Mouse (Mus musculus): ENCODE data around the gene Irs1. TPM values are rescaled to one million over a fixed set of nuclear protein-coding genes. Genes with fewer than 3 reads are reported as not detected.

The Irs1 gene
- polyA plus RNA-seq, 1 experiment from 2014 or later, result 8.5 TPM

- Histone ChIP-seq H3K9ac (no peak overlapping the region), H3K4me2 (no peak overlapping the region), H3K36me3 (no peaks in the 10 kb centered on the region), H3K9me3 (no peaks in the 10 kb centered on the region), H3K4me3 (no peak overlapping the region), H3K27ac (no peak overlapping the region), H3K4me1 (replicated peaks) (peaks cover 16% of the 10 kb centered on the region), H3K27me3 (no peaks in the 10 kb centered on the region)
- WGBS, result 97% methylated on average over 5 of the region's 5 CpGs
- ATAC-seq (ENCODE audit: low FRiP score), result no peak
Measured at GRCm38 (mm10) chr1:82261638-82262037, 29.6 kb downstream of the Irs1 start.

GRCm38 (mm10) chr1:82261053-82261618, 30.1 kb downstream of the Irs1 start:
- Histone ChIP-seq H3K4me1 (replicated peaks) (peaks cover 16% of the 10 kb centered on the region), H3K9me3 (no peaks in the 10 kb centered on the region), H3K27ac (no peak overlapping the region), H3K27me3 (no peaks in the 10 kb centered on the region), H3K9ac (no peak overlapping the region), H3K4me3 (no peak overlapping the region), H3K4me2 (no peak overlapping the region), H3K36me3 (no peaks in the 10 kb centered on the region)
- no peak for ATAC-seq (ENCODE audit: low FRiP score)
- WGBS, result 63% methylated on average over 9 of the region's 9 CpGs

- Histone ChIP-seq H3K27me3 (no peaks in the 10 kb centered on the region), H3K9me3 (no peaks in the 10 kb centered on the region), H3K27ac (no peak overlapping the region), H3K9ac (no peak overlapping the region), H3K4me2 (no peak overlapping the region), H3K36me3 (no peaks in the 10 kb centered on the region), H3K4me3 (no peak overlapping the region), H3K4me1 (replicated peaks) (peaks cover 16% of the 10 kb centered on the region)
- WGBS, result 60% methylated on average over 3 of the region's 3 CpGs
- ATAC-seq (ENCODE audit: low FRiP score), result no peak
Measured at GRCm38 (mm10) chr1:82260055-82260454, 31.2 kb downstream of the Irs1 start.

DNA sequence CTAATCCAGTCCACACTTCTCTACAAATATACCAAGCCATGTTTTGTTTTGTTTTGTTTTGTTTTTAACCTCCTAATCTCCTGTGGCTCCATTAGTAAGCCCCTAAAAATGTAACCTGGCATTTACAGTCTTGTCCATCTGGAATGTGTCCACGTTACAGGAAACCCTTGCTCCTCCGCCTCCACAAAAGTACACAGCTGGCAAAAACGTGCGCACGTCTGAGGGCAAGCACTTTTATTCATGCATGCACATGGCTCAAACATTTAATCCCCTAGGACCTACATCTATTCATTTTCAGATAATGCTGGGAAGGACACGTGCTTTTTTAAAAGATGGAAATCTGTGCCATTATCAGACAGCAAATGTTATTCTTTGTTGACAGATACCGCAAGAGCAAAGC, 32.9 kb downstream of the Irs1 start:
- 37% methylated on average over 7 of the region's 7 CpGs for WGBS
- Histone ChIP-seq H3K4me3 (no peak overlapping the region), H3K36me3 (no peaks in the 10 kb centered on the region), H3K4me1 (replicated peaks) (peaks cover 16% of the 10 kb centered on the region), H3K9ac (no peak overlapping the region), H3K4me2 (no peak overlapping the region), H3K27ac (no peak overlapping the region), H3K9me3 (no peaks in the 10 kb centered on the region), H3K27me3 (no peaks in the 10 kb centered on the region)
- no peak for ATAC-seq (ENCODE audit: low FRiP score)

DNA sequence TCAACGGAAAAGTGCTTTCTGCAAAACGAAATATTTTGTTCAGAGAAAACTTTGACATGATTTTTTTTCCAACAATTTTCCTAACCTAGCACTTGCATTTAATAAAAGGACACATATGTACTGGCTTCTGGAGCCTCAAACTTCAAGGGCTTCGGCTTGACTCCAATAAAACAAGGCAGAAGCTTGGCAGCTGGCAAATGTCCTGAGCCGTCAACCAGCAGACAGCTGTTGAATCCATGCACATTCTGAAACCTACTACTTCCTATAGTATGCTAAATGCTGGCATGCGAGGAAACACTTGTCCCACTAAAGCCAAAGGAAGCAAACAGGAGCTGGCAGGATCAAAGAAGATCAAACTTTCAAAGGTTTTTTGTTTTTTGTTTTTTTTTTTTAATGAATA, 33.8 kb downstream of the Irs1 start:
- H3K27ac ChIP-seq, result no peak overlapping the region
- H3K9ac ChIP-seq, result no peak overlapping the region
- no peak for ATAC-seq (ENCODE audit: low FRiP score)
- no peaks in the 10 kb centered on the region for H3K9me3 ChIP-seq
- H3K36me3 ChIP-seq, result no peaks in the 10 kb centered on the region
- peaks cover 16% of the 10 kb centered on the region for H3K4me1 ChIP-seq (replicated peaks)
- no peak overlapping the region for H3K4me2 ChIP-seq
- WGBS, result 73% methylated on average over 5 of the region's 5 CpGs
- no peaks in the 10 kb centered on the region for H3K27me3 ChIP-seq
- no peak overlapping the region for H3K4me3 ChIP-seq

DNA sequence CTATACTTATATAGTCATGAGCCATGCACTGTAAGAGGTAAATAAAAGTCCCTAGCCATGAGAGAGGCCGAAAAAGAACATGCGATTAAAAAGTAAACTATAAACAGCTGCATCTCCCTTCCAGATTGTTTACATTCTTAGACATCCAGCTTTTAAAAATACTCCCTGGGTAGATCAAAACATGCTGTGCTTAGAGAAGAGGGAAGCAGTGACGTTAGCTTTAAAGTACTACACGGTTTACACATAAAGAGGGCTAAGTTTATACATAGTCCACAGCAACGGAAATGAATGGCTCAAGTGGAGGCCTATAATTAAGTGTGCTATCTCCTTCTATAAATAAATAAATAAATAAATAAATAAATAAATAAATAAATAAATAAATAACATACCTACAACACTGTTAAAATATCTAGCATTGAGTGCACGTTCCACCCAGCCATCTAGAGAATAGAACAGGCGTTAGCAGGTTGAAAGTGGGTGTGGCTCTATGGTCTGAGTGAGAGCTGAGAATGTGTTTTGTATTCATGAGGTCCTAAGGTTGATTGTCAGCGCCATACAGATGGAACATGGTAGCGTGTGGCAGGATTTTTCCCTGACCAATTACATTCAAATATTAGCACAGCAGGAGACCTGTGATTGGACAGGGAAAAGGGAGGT, 37.3 kb downstream of the Irs1 start:
- H3K4me1 ChIP-seq (replicated peaks), result 0 out of 2 replicates have a peak, but pooled peaks cover 7% of the 10 kb centered on the region
- no peaks in the 10 kb centered on the region for H3K27me3 ChIP-seq
- no peaks in the 10 kb centered on the region for H3K9me3 ChIP-seq
- ATAC-seq (ENCODE audit: low FRiP score), result no peak
- no peak overlapping the region for H3K9ac ChIP-seq
- no peak overlapping the region for H3K4me2 ChIP-seq
- H3K36me3 ChIP-seq, result no peaks in the 10 kb centered on the region
- WGBS, result 75% methylated on average over 9 of the region's 9 CpGs
- no peak overlapping the region for H3K27ac ChIP-seq
- no peak overlapping the region for H3K4me3 ChIP-seq

DNA sequence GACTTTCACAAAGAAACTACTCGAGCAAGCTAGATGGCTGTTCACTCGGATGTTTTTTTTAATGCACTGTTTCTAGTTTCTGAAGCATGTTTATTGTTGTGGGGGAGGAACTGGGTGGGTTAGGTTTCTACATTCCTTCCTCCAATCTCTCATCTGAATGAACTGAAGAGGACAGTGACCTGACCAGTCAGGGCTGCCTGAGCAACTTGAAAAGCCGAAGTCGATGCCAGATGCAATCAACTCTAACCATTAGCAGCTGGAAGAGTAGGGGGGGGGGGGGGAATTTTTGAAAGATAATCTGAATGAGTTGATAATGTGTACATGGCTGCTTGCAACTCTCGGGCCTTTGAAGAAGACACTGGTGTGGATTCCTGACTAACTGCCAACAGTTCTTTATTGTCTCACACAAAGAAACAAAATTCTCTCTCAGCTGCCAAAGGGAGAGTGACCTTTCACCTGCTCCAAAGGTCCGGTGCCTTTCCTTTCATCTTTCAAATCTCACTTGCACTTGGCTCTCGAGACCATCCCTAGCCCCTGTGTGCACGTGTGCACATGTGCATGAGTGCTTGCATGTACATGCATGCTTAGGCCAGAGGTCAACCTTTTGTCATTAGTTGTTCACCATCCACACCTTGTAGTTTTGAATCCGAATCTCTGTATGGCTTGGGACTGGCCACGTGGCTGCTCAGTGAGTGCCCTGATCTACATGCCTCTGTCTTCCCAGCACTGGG, 43.8 kb downstream of the Irs1 start:
- Histone ChIP-seq H3K4me3 (no peak overlapping the region), H3K9ac (no peak overlapping the region), H3K4me1 (replicated peaks) (0 out of 2 replicates have a peak, but pooled peaks cover 5% of the 10 kb centered on the region), H3K27me3 (no peaks in the 10 kb centered on the region), H3K36me3 (no peaks in the 10 kb centered on the region), H3K27ac (no peak overlapping the region), H3K4me2 (no peak overlapping the region), H3K9me3 (no peaks in the 10 kb centered on the region)
- no peak for ATAC-seq (ENCODE audit: low FRiP score)
- WGBS, result 58% methylated on average over 10 of the region's 10 CpGs

DNA sequence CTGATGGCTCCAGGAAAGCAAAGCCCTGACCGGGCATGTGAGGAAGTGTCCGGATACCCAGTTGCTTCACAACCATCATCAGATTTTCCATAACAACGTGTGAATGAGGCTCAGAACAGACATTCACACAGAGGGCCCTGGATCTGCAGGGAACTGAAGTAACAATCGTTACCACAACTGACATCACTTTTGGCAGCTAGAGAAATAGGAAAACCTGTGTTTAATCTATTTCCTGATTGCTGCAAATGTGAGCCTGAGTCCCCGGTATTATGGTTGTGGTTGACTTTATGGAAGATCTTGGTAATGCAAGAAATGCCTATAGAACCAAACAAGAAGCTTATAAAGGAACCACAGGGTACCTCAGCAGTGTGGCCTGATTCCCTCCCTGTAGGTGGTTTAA, 46.2 kb downstream of the Irs1 start:
- H3K4me3 ChIP-seq, result no peak overlapping the region
- no peak for ATAC-seq (ENCODE audit: low FRiP score)
- WGBS, result 89% methylated on average over 5 of the region's 5 CpGs
- H3K4me2 ChIP-seq, result no peak overlapping the region
- no peak overlapping the region for H3K9ac ChIP-seq
- H3K4me1 ChIP-seq (replicated peaks), result 0 out of 2 replicates have a peak, but pooled peaks cover 5% of the 10 kb centered on the region
- H3K9me3 ChIP-seq, result no peaks in the 10 kb centered on the region
- H3K27me3 ChIP-seq, result no peaks in the 10 kb centered on the region
- no peak overlapping the region for H3K27ac ChIP-seq
- H3K36me3 ChIP-seq, result no peaks in the 10 kb centered on the region

GRCm38 (mm10) chr1:82243260-82243825, 47.9 kb downstream of the Irs1 start:
- H3K27ac ChIP-seq, result no peak overlapping the region
- no peak overlapping the region for H3K4me3 ChIP-seq
- H3K9me3 ChIP-seq, result no peaks in the 10 kb centered on the region
- 0 out of 2 replicates have a peak, but pooled peaks have one; percentile 36 for ATAC-seq (ENCODE audit: low FRiP score)
- no peaks in the 10 kb centered on the region for H3K27me3 ChIP-seq
- H3K4me2 ChIP-seq, result no peak overlapping the region
- no peak overlapping the region for H3K9ac ChIP-seq
- H3K36me3 ChIP-seq, result no peaks in the 10 kb centered on the region
- 0 out of 2 replicates have a peak, but pooled peaks cover 5% of the 10 kb centered on the region for H3K4me1 ChIP-seq (replicated peaks)
- 67% methylated on average over 6 of the region's 6 CpGs for WGBS

- 74% methylated on average over 3 of the region's 3 CpGs for WGBS
- Histone ChIP-seq H3K27me3 (no peaks in the 10 kb centered on the region), H3K9ac (no peak overlapping the region), H3K9me3 (no peaks in the 10 kb centered on the region), H3K36me3 (peaks cover 9% of the 10 kb centered on the region), H3K4me3 (no peak overlapping the region), H3K4me1 (replicated peaks) (0 out of 2 replicates have a peak, but pooled peaks cover 2% of the 10 kb centered on the region), H3K27ac (no peak overlapping the region), H3K4me2 (no peak overlapping the region)
- ATAC-seq (ENCODE audit: low FRiP score), result no peak
Measured at GRCm38 (mm10) chr1:82239409-82240201, 51.6 kb downstream of the Irs1 start.

- 78% methylated on average over 4 of the region's 4 CpGs for WGBS
- ATAC-seq (ENCODE audit: low FRiP score), result no peak
Measured at GRCm38 (mm10) chr1:82238245-82238644, 53.0 kb downstream of the Irs1 start.

More at GRCm38 (mm10) chr1:82238245-82238644, 53.0 kb downstream of the Irs1 start:
- Histone ChIP-seq H3K9ac (no peak overlapping the region), H3K27ac (no peak overlapping the region), H3K9me3 (no peaks in the 10 kb centered on the region), H3K4me3 (no peak overlapping the region), H3K4me1 (replicated peaks) (0 out of 2 replicates have a peak, but pooled peaks cover 2% of the 10 kb centered on the region), H3K4me2 (no peak overlapping the region), H3K27me3 (no peaks in the 10 kb centered on the region), H3K36me3 (peaks cover 14% of the 10 kb centered on the region)

Data from hindbrain, embryonic 13.5 days (tissue).